Mouse (Mus musculus): ENCODE measurements around the gene Tarbp2. TPM values are rescaled to one million over a fixed set of nuclear protein-coding genes. Genes with fewer than 3 reads are reported as not detected.

Tarbp2 gene
- total and polyA plus RNA-seq, 3 experiments: 62.2 to 105 (median 75.6) TPM

DNA sequence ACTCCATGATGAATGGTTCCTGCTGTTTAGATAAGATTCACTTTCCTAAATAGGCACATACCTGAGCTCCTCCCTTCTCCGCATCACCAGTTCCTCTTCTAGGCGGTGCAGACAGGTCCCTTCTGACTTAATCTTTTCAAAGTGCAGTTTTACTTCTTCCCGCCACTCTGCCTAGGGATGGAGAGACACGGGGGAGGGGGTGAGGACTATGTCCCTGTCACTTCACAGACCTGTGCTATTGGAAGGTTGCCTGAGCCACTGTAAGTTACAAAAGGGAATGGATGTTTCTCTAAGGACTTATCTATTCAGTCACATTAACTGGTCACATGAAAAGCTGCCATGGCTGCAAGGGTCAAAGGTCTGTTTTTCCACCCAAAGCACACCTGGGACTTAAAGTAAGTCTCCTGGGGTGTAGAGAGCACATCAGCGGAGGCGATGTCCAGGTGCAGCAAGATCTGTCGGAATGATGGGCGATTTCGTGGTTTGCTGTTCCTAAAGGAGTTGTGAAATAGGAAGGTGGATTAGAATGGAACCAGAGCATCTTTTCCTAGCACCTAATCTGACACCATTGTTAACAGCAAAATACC lies 15.6 kb upstream of the Tarbp2 start:
- Histone ChIP-seq H3K27me3 (replicated peaks) (no peaks in the 10 kb centered on the region), H3K27ac (ENCODE audit: insufficient read depth, low read depth) (no peak overlapping the region), H3K4me1 (ENCODE audit: control insufficient read depth in 1 of 2, insufficient read depth in 2 of 2) (peaks cover 0 to 4% of the 10 kb centered on the region in 2 experiments; a peak in 2 of 4 replicates), H3K36me3 (replicated peaks in 1 of 2; ENCODE audit: control insufficient read depth in 1 of 2, insufficient read depth in 1 of 2, low read length in 1 of 2) (peaks cover 68 to 90% of the 10 kb centered on the region in 2 experiments), H3K9ac (ENCODE audit: insufficient read depth, low read depth) (no peak overlapping the region), H3K4me3 (replicated peaks in 1 of 3; ENCODE audit: low read depth in 2 of 3, low read length in 2 of 3, poor library complexity in 1 of 3) (no peak overlapping the region), H3K4me2 (ENCODE audit: insufficient read depth, low read depth, poor library complexity, severe bottlenecking) (no peak overlapping the region), H3K79me2 (replicated peaks; ENCODE audit: control insufficient read depth, extremely low read depth, insufficient read depth, poor library complexity, severe bottlenecking) (peaks cover under 1% of the 10 kb centered on the region), H3K9me3 (replicated peaks; ENCODE audit: low read length) (no peaks in the 10 kb centered on the region)
- in situ Hi-C loops (cut with MboI; ENCODE audit: low pct_ligation_motif_present, low pct_unique_long_range_greater_than_20kb, low sequenced_read_pairs) (no loop called here), dilution Hi-C loops (cut with MboI; ENCODE audit: extremely low pct_ligation_motif_present, extremely low pct_unique_long_range_greater_than_20kb, low sequenced_read_pairs) (no loop called here)
- no peak for DNase-seq (ENCODE audit: extremely low read depth)
- TF ChIP-seq RCOR1 (conservative IDR thresholded peaks at IDR 0.05; ENCODE audit: low read depth, low read length) (no peak), UBTF (IDR thresholded peaks at IDR 0.05; ENCODE audit: low read depth, low read length) (no peak), JUND (conservative IDR thresholded peaks at IDR 0.05; ENCODE audit: low read depth, low read length) (no peak), SMC3 (IDR thresholded peaks at IDR 0.05; ENCODE audit: low read depth, low read length) (no peak), ZKSCAN1 (IDR thresholded peaks at IDR 0.05; ENCODE audit: borderline replicate concordance, low read depth, low read length) (no peak), CHD2 (IDR thresholded peaks at IDR 0.05; ENCODE audit: low read length) (no peak), MAFK (IDR thresholded peaks at IDR 0.05; ENCODE audit: insufficient replicate concordance, low read length) (no peak), MXI1 (IDR thresholded peaks at IDR 0.05; ENCODE audit: low read depth, low read length) (no peak), TBP (conservative IDR thresholded peaks at IDR 0.05; ENCODE audit: low read depth, low read length) (no peak), CTCF (conservative IDR thresholded peaks at IDR 0.05 in 1 of 2, IDR thresholded peaks at IDR 0.05 in 1 of 2; ENCODE audit: low read depth in 2 of 2, low read length in 2 of 2) (no peak), NELFE (IDR thresholded peaks at IDR 0.05; ENCODE audit: low read depth, low read length) (no peak), IRF4 (IDR thresholded peaks at IDR 0.05; ENCODE audit: low read depth, low read length) (no peak), USF1 (IDR thresholded peaks at IDR 0.05; ENCODE audit: low read depth, low read length) (no peak), MYC (IDR thresholded peaks at IDR 0.05; ENCODE audit: low read depth, low read length) (no peak)

DNA sequence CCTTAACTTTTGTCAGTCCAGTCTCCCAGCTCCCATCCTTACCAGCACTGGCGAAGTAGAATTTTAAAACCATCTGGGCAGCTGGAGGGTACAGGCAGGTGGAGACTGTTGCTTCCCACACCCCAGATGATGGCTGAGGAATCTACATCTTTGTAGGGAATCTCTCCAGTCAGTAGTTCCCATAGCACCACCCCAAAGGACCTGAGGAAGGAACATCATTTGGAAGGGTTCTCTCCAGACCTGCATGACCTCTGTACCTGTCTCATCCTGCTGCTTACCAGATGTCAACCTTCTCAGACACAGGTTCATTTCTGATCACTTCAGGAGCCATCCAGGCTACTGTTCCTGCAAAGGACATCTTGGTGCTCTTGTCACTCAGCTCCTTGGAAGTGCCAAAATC lies 14.5 kb upstream of the Tarbp2 start, which contains the start of gene Gm10337:
Gene Gm10337, plus strand, starts transcription at position 276 of the 400 bp plus-strand sequence.
- Histone ChIP-seq H3K4me2 (ENCODE audit: insufficient read depth, low read depth, poor library complexity, severe bottlenecking) (no peak within 1 kb of the TSS), H3K27me3 (replicated peaks) (no peaks in the 10 kb centered on the region), H3K9ac (ENCODE audit: insufficient read depth, low read depth) (no peak within 1 kb of the TSS), H3K9me3 (replicated peaks; ENCODE audit: low read length) (no peaks in the 10 kb centered on the region), H3K36me3 (replicated peaks in 1 of 2; ENCODE audit: control insufficient read depth in 1 of 2, insufficient read depth in 1 of 2, low read length in 1 of 2) (peaks cover 60 to 83% of the 10 kb centered on the region in 2 experiments), H3K79me2 (replicated peaks; ENCODE audit: control insufficient read depth, extremely low read depth, insufficient read depth, poor library complexity, severe bottlenecking) (no peaks in the 10 kb centered on the region; the same call in 1 of the 2 replicates), H3K27ac (ENCODE audit: insufficient read depth, low read depth) (no peak within 1 kb of the TSS), H3K4me1 (ENCODE audit: control insufficient read depth in 1 of 2, insufficient read depth in 2 of 2) (peaks cover 0 to 8% of the 10 kb centered on the region in 2 experiments; a peak in 2 of 4 replicates), H3K4me3 (replicated peaks in 1 of 3; ENCODE audit: low read depth in 2 of 3, low read length in 2 of 3, poor library complexity in 1 of 3) (no peak within 1 kb of the TSS)
- in situ Hi-C loops (cut with MboI; ENCODE audit: low pct_ligation_motif_present, low pct_unique_long_range_greater_than_20kb, low sequenced_read_pairs): no loop called here
- dilution Hi-C loops (cut with MboI; ENCODE audit: extremely low pct_ligation_motif_present, extremely low pct_unique_long_range_greater_than_20kb, low sequenced_read_pairs): no loop called here
- no peak for DNase-seq (ENCODE audit: extremely low read depth)
- TF ChIP-seq E2F4 (IDR thresholded peaks at IDR 0.05; ENCODE audit: insufficient replicate concordance, low read depth, low read length) (no peak), NELFE (IDR thresholded peaks at IDR 0.05; ENCODE audit: low read depth, low read length) (no peak), MXI1 (IDR thresholded peaks at IDR 0.05; ENCODE audit: low read depth, low read length) (no peak), JUN (IDR thresholded peaks at IDR 0.05; ENCODE audit: insufficient read depth, low read depth, low read length) (no peak), MEF2A (IDR thresholded peaks at IDR 0.05; ENCODE audit: borderline replicate concordance, low read depth, low read length) (no peak), GABPA (IDR thresholded peaks at IDR 0.05; ENCODE audit: insufficient replicate concordance, low read depth, low read length) (no peak), NRF1 (IDR thresholded peaks at IDR 0.05; ENCODE audit: low read depth, low read length) (no peak), ZKSCAN1 (IDR thresholded peaks at IDR 0.05; ENCODE audit: borderline replicate concordance, low read depth, low read length) (no peak), KAT2A (IDR thresholded peaks at IDR 0.05; ENCODE audit: insufficient replicate concordance, low read length) (no peak), SMC3 (IDR thresholded peaks at IDR 0.05; ENCODE audit: low read depth, low read length) (no peak), PAX5 (IDR thresholded peaks at IDR 0.05; ENCODE audit: low read length) (no peak), MAX (IDR thresholded peaks at IDR 0.05; ENCODE audit: low read length) (no peak), TBP (conservative IDR thresholded peaks at IDR 0.05; ENCODE audit: low read depth, low read length) (no peak), JUND (conservative IDR thresholded peaks at IDR 0.05; ENCODE audit: low read depth, low read length) (no peak), MYC (IDR thresholded peaks at IDR 0.05; ENCODE audit: low read depth, low read length) (no peak), MAZ (IDR thresholded peaks at IDR 0.05; ENCODE audit: low read depth, low read length) (no peak), CHD2 (IDR thresholded peaks at IDR 0.05; ENCODE audit: low read length) (no peak), CHD1 (IDR thresholded peaks at IDR 0.05; ENCODE audit: low read depth, low read length) (no peak), BHLHE40 (IDR thresholded peaks at IDR 0.05; ENCODE audit: low read depth, low read length) (no peak)

All from CH12.LX (cell line).